Mouse (Mus musculus) cortical plate, adult 2 months (tissue): ENCODE data around the gene Entpd1.

ENCODE experiments used
- CTCF ChIP-seq: fragments of 200-500 bp; IDR thresholded peaks from 2 replicates; pipeline ENCODE4 v1.5.1; 2011; ENCODE audit warnings: mild to moderate bottlenecking, control low read depth, low read length; ENCODE audit not compliant: insufficient read depth; ENCODE audit errors: extremely low read depth
- POLR2A ChIP-seq: fragments of 200-500 bp; IDR thresholded peaks from 2 replicates; pipeline ENCODE4 v1.6.1; 2011; ENCODE audit warnings: mild to moderate bottlenecking, low read length, control low read depth; ENCODE audit not compliant: insufficient read depth; ENCODE audit errors: extremely low read depth

- TF ChIP-seq POLR2A (no peak), CTCF (no peak)
These were observed 31.7 kb downstream of the Entpd1 start for GRCm38 (mm10) chr19:40643846-40644245.
